Mouse (Mus musculus): ENCODE measurements around the gene Pdia2.

Gene Pdia2

GRCm38 (mm10) chr17:26198892-26199291 lies at the start of gene Pdia2:
Gene Pdia2 (minus strand): TSS chr17:26199087.
- in situ Hi-C loops (cut with MseI, MboI) = no loop called here

- in situ Hi-C loops (cut with MseI, MboI) = no loop called here
These were observed 45.4 kb upstream of the Pdia2 start, which contains the start of gene Fam234a for GRCm38 (mm10) chr17:26244101-26244841. Gene Fam234a (minus strand): TSS chr17:26244242.

GRCm38 (mm10) chr17:26243471-26244100 lies 44.7 kb upstream of the Pdia2 start:
- in situ Hi-C loops (cut with MseI, MboI) = no loop called here

- in situ Hi-C loops (cut with MseI, MboI) = no loop called here
These were observed 42.1 kb upstream of the Pdia2 start for GRCm38 (mm10) chr17:26240990-26241389.

- in situ Hi-C loops (cut with MseI, MboI) = no loop called here
These were observed 41.4 kb upstream of the Pdia2 start for GRCm38 (mm10) chr17:26240120-26240790.

- in situ Hi-C loops (cut with MseI, MboI) = no loop called here
These were observed 40.7 kb upstream of the Pdia2 start for GRCm38 (mm10) chr17:26239551-26239950.

GRCm38 (mm10) chr17:26237667-26238066 lies 38.8 kb upstream of the Pdia2 start:
- in situ Hi-C loops (cut with MseI, MboI) = no loop called here

- in situ Hi-C loops (cut with MseI, MboI) = no loop called here
These were observed 36.4 kb upstream of the Pdia2 start for GRCm38 (mm10) chr17:26235077-26235815.

- in situ Hi-C loops (cut with MseI, MboI) = no loop called here
These were observed 35.5 kb upstream of the Pdia2 start for GRCm38 (mm10) chr17:26234386-26234785.

- in situ Hi-C loops (cut with MseI, MboI) = no loop called here
These were observed 34.0 kb upstream of the Pdia2 start for GRCm38 (mm10) chr17:26232863-26233262.

GRCm38 (mm10) chr17:26231156-26231555 lies 32.3 kb upstream of the Pdia2 start:
- in situ Hi-C loops (cut with MseI, MboI) = no loop called here

GRCm38 (mm10) chr17:26229776-26230175 lies 30.9 kb upstream of the Pdia2 start:
- in situ Hi-C loops (cut with MseI, MboI) = no loop called here

- in situ Hi-C loops (cut with MseI, MboI) = no loop called here
These were observed 26.3 kb upstream of the Pdia2 start for GRCm38 (mm10) chr17:26225150-26225549.

GRCm38 (mm10) chr17:26221508-26221907 lies 22.6 kb upstream of the Pdia2 start:
- in situ Hi-C loops (cut with MseI, MboI) = no loop called here

- in situ Hi-C loops (cut with MseI, MboI) = no loop called here
These were observed 13.8 kb upstream of the Pdia2 start for GRCm38 (mm10) chr17:26212681-26213080.

GRCm38 (mm10) chr17:26212241-26212640 lies 13.4 kb upstream of the Pdia2 start:
- in situ Hi-C loops (cut with MseI, MboI) = no loop called here

GRCm38 (mm10) chr17:26207686-26208085 lies 8.8 kb upstream of the Pdia2 start, which contains the start of gene Arhgdig:
Gene Arhgdig (minus strand): TSS chr17:26207786.
- in situ Hi-C loops (cut with MseI, MboI) = no loop called here

- in situ Hi-C loops (cut with MseI, MboI) = no loop called here
These were observed 7.5 kb upstream of the Pdia2 start for GRCm38 (mm10) chr17:26206392-26206791.

- in situ Hi-C loops (cut with MseI, MboI) = no loop called here
These were observed 5.9 kb upstream of the Pdia2 start for GRCm38 (mm10) chr17:26204766-26205165.

- in situ Hi-C loops (cut with MseI, MboI) = no loop called here
These were observed 4.5 kb upstream of the Pdia2 start for GRCm38 (mm10) chr17:26203321-26203811.

- in situ Hi-C loops (cut with MseI, MboI) = no loop called here
These were observed 3.9 kb upstream of the Pdia2 start, which contains the start of gene Rgs11 for GRCm38 (mm10) chr17:26202737-26203136. Gene Rgs11 (plus strand): TSS chr17:26202951.

- in situ Hi-C loops (cut with MseI, MboI) = no loop called here
These were observed 3.1 kb upstream of the Pdia2 start for GRCm38 (mm10) chr17:26201998-26202397.
